Mouse (Mus musculus) gastrocnemius, adult 8-10 months (tissue): Measurements from ENCODE around the gene Trappc5. TPM values are rescaled to one million over a fixed set of nuclear protein-coding genes. Genes with fewer than 3 reads are reported as not detected.

Experiments
- total RNA-seq, 4 experiments: library from RNA; stranded (reverse); gene quantifications; 2 replicates each; pipeline ENCODE4 v1.2.4; 2022

The Trappc5 gene
- total RNA-seq, 4 experiments from 2014 or later = 19.5 to 22.7 (median 20.3) TPM

Other genes starting within 250 kb of the Trappc5 start
- gene Pex11g, start 208.6 kb upstream of the Trappc5 start, total RNA-seq = 1 to 10 TPM; 2.0 to 3.2 (median 2.7) TPM
- gene Tex45, start 205.4 kb upstream of the Trappc5 start, total RNA-seq = not detected
- 10 to 100 TPM; 39.0 to 44.5 (median 41.3) TPM for gene Zfp358, start 183.2 kb upstream of the Trappc5 start, total RNA-seq
- gene Mcoln1, start 175.8 kb upstream of the Trappc5 start, total RNA-seq = 10 to 100 TPM; 21.5 to 23.2 (median 22.0) TPM
- gene Pnpla6, start 160.9 kb upstream of the Trappc5 start, total RNA-seq = 1 to 10 TPM; 5.8 to 9.8 (median 7.9) TPM
- gene C330021F23Rik, start 108.3 kb upstream of the Trappc5 start, total RNA-seq = not detected
- gene Camsap3, start 89.0 kb upstream of the Trappc5 start, total RNA-seq = under 1 TPM; 0.12 to 0.46 (median 0.24) TPM
- gene Xab2, start 55.0 kb upstream of the Trappc5 start, total RNA-seq = 10 to 100 TPM in 3 of 4 experiments, 1 to 10 TPM in 1; 9.5 to 12.2 (median 11.2) TPM
- gene Pet100, start 54.8 kb upstream of the Trappc5 start, total RNA-seq = 10 to 100 TPM; 80.6 to 87.8 (median 85.1) TPM
- gene Pcp2, start 50.8 kb upstream of the Trappc5 start, total RNA-seq = not detected
- gene Stxbp2, start 45.3 kb upstream of the Trappc5 start, total RNA-seq = 1 to 10 TPM; 2.6 to 6.3 (median 3.8) TPM
- gene Retn, start 20.5 kb upstream of the Trappc5 start, total RNA-seq = 1 to 10 TPM; 1.3 to 8.8 (median 3.2) TPM
- not detected for gene Mcemp1, start 10.5 kb upstream of the Trappc5 start, total RNA-seq
- 1 to 10 TPM in 3 of 4 experiments, not detected in 1; 1.3 to 2.1 (median 2.1) TPM for gene Fcor, start 3.9 kb upstream of the Trappc5 start, total RNA-seq
- not detected for gene Fcer2a, start 17.9 kb downstream of the Trappc5 start, total RNA-seq
- not detected for gene Clec4g, start 44.4 kb downstream of the Trappc5 start, total RNA-seq
- gene Cd209a, start 72.7 kb downstream of the Trappc5 start, total RNA-seq = 1 to 10 TPM in 1 of 4 experiments, under 1 TPM in 3; 0.19 to 1.2 (median 0.38) TPM
- gene Cd209e, start 178.0 kb downstream of the Trappc5 start, total RNA-seq = not detected
- 1 to 10 TPM in 2 of 4 experiments, under 1 TPM in 2; 0.56 to 2.1 (median 1.1) TPM for gene Cd209d, start 202.3 kb downstream of the Trappc5 start, total RNA-seq